Mouse (Mus musculus) B cell, adult 2 months (primary cell): ENCODE measurements around the gene Olfr803.

Experiments
- DNase-seq, 2 experiments: peaks; one replicate each; pipeline ENCODE4 v3.0.0; 2022

Gene Olfr803

DNA sequence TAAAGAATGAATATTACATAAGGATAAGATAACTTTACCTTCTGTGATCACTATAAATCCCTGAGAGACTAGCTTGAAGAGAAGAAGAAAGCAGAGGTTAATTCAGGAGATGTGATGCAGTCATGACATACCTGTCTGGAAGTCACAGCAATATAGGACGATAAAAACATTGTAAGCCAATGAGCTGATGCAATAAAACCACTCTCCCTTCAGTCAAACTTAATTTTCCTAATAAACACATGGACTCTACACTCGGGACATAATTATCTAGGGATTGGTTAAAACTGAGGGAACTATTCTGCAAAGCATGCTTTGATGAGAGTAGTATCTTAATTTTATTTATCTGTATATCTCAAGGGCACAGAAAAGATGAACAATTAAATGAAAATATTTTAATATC, at the start of gene Olfr803:
Gene Olfr803 (minus strand): TSS at position 101 of the 400 bp plus-strand sequence.
- DNase-seq, result no peak

GRCm38 (mm10) chr10:129741821-129742220, 47.7 kb upstream of the Olfr803 start, which contains the start of gene Olfr806:
Olfr806 (minus strand) TSS chr10:129741921.
- DNase-seq, result no peak

DNA sequence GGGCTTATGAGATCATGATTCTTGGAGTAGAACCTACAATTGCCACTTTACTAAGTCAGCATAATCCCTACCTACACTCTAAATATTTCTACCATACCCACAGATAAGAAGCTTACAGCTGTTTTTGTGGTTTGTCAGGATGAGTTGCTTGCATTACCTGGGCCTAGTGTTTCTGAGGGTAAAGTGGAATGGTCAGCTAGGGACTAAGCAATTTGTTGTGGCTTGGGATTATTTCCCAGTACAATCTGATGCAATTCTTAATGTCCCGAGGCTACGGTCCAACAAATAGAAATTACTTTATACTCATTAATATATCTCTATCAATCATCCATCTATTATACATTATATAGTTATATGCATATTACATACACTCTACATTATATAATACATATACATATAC, 35.2 kb upstream of the Olfr803 start, which contains the start of gene Olfr805:
Gene Olfr805 (minus strand): TSS at position 101 of the 400 bp plus-strand sequence.
- DNase-seq, result no peak

- no peak for DNase-seq
Measured at GRCm38 (mm10) chr10:129702910-129703309, 8.8 kb upstream of the Olfr803 start, which contains the start of gene Olfr804. Olfr804 (plus strand) TSS chr10:129703210.

DNA sequence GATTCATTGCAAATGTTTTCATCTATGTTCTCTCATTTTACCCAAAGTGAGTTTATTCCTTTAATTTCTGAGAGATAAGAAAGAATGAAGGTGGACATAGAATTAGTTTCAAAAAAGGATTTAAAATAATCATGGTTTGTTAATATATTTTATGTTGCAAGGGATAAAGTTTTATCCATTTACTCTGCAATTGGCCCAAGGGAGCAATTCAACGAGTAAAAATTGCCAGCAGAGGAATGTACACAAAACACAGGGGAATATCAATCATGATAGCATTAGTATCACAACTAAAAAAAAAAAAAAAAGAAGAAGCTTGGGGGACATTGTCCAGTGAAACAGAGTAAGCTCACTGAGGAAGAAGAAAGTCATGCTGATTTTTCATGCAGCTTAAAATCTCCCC, 6.0 kb downstream of the Olfr803 start, which contains the start of gene Olfr802:
Gene Olfr802 (minus strand): TSS at position 101 of the 400 bp plus-strand sequence.
- no peak for DNase-seq

DNA sequence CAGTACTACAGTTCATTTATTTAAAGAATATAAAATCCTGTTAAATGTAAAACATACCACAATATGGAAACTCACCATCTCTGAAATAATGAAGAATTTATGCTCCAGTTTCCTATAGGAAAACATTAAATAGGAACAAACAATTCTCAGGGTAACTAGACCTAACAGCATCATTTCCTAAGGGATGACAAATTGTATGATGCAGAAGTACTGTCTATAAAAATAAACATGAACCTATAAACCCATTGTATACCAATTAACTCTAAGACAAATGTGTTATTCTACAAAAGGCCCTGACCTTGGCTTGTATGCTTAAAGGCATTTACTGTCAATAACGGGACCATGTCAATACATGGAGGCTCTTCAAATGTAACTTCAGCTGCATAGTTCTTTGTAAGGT, 20.3 kb downstream of the Olfr803 start, which contains the start of gene Olfr801:
Gene Olfr801 (minus strand): TSS at position 101 of the 400 bp plus-strand sequence.
- no peak for DNase-seq

- no peak for DNase-seq
Measured at GRCm38 (mm10) chr10:129657394-129657793, 36.7 kb downstream of the Olfr803 start, which contains the start of gene Olfr800. Olfr800 (plus strand) TSS chr10:129657694.

GRCm38 (mm10) chr10:129651763-129652162, 42.3 kb downstream of the Olfr803 start:
- no peak for DNase-seq
